Mouse (Mus musculus): Measurements from ENCODE around the gene Neurl1a. TPM values are rescaled to one million over a fixed set of nuclear protein-coding genes. Genes with fewer than 3 reads are reported as not detected.

Gene Neurl1a
- polyA plus RNA-seq, 1 experiment from 2014 or later: 8.0 TPM

DNA sequence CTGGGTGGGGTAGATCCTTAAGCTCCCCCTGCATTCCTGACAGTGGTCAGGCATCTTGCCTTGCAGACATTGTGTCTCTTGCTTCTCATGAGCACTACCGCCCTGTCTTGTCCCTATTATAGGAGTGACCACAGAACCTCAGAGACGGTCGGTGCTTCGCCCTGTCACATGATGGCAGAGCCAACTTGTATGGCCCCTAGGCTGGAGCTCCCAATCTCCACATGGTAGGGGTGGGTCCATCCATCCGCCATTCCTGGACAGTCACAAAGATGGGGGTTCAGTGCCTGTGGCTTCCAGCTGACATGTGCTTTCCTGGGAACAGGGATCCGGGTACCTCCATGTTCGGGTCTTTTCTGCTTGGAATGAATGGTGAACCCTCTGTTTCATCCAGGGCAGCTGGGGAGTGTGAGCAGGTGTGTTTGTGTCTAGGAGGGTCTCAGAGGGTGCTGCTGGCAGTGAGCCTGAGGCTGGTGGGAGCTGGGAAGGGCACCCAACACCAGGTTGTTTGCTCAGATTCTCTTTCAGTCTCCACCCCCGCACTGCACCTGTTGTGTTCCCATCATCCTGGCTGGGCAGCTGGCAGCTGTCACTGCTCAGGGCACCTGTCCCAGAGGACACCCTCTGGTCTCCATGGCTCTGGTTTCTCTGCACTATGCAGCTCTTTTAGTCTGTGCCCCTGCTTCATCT is 43.7 kb downstream of the Neurl1a start:
- no peak for TF ChIP-seq CTCF (IDR thresholded peaks at IDR 0.05; ENCODE audit: low read depth)
- ATAC-seq (ENCODE audit: insufficient read depth): no peak
- Histone ChIP-seq H3K27me3 (ENCODE audit: insufficient read depth, low read length) (no peaks in the 10 kb centered on the region), H3K4me1 (ENCODE audit: insufficient read depth) (peaks cover 4% of the 10 kb centered on the region; the same call in 1 of the 2 replicates), H3K4me3 (ENCODE audit: low read depth, low read length) (no peak overlapping the region), H3K9me3 (ENCODE audit: low read depth, low read length) (no peaks in the 10 kb centered on the region), H3K36me3 (ENCODE audit: insufficient read depth) (no peaks in the 10 kb centered on the region), H3K4me2 (no peak overlapping the region), H3K27ac (ENCODE audit: low read depth) (no peak overlapping the region), H3K9ac (no peak overlapping the region)
- no peak for DNase-seq
- 83% methylated on average over 8 of the region's 8 CpGs for WGBS

DNA sequence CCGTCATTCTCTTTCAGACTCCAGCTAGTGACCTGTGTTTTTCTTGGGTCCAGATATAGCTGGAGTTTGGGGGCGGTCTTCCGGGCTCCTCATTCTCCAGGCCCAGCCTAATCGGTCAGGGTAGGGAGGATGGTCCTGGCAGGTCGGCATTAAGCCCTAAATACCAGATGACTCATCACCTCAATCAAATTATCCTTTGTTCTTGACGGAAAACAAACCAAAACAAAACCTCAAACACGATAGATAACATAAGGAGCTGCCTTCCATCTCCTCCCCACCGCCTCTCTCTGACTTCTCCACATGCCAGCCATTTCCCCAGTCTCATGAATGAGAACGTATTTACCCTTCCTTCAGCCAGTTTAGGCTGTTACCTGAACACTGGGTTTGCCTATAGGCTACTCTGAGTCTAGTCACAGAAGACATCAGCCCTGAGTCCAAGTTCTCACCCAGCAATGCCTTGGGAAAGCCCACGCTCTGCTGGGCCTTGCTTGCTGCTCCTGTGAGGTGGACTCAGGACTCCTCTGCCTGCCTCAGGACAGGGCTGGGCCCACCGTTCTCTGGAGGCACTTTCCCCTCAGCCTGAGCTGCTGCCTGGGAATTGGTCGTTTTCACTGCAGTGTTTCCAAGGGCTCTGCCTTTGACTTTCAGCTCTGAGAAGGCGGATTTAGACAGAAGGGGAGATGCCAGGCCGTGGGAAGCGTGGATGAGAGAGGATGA is 44.4 kb downstream of the Neurl1a start:
- TF ChIP-seq CTCF (IDR thresholded peaks at IDR 0.05; ENCODE audit: low read depth): no peak
- DNase-seq: no peak
- Histone ChIP-seq H3K36me3 (ENCODE audit: insufficient read depth) (no peaks in the 10 kb centered on the region), H3K9ac (no peak overlapping the region), H3K27ac (ENCODE audit: low read depth) (no peak overlapping the region), H3K4me3 (ENCODE audit: low read depth, low read length) (no peak overlapping the region), H3K27me3 (ENCODE audit: insufficient read depth, low read length) (no peaks in the 10 kb centered on the region), H3K4me1 (ENCODE audit: insufficient read depth) (peaks cover 4% of the 10 kb centered on the region), H3K4me2 (no peak overlapping the region), H3K9me3 (ENCODE audit: low read depth, low read length) (no peaks in the 10 kb centered on the region)
- 44% methylated on average over 15 of the region's 15 CpGs for WGBS
- ATAC-seq (ENCODE audit: insufficient read depth): no peak

DNA sequence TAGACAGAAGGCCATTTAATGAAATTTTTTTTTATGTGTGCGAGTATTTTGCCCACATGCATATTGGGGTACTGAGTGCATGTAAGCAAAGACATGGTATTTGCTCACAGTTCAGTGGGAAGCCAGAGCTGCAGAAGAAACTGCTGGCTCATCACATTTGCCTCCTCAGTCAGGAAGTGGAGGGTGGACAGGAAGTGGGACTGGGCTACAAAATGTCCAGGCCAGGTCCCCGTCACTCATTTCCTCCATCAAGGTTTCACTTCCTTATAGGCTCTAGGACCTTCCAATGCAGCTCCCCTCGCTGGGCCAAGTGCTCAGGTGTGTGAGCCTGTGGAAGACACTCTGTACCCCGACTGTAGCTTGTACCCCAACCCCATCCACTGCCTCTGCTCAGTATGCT is 46.1 kb downstream of the Neurl1a start:
- Histone ChIP-seq H3K27me3 (ENCODE audit: insufficient read depth, low read length) (no peaks in the 10 kb centered on the region), H3K4me3 (ENCODE audit: low read depth, low read length) (no peak overlapping the region), H3K36me3 (ENCODE audit: insufficient read depth) (no peaks in the 10 kb centered on the region), H3K9ac (no peak overlapping the region), H3K27ac (ENCODE audit: low read depth) (no peak overlapping the region), H3K4me1 (ENCODE audit: insufficient read depth) (peaks cover 6% of the 10 kb centered on the region; the same call in 1 of the 2 replicates), H3K4me2 (no peak overlapping the region), H3K9me3 (ENCODE audit: low read depth, low read length) (no peaks in the 10 kb centered on the region)
- TF ChIP-seq CTCF (IDR thresholded peaks at IDR 0.05; ENCODE audit: low read depth): no peak
- ATAC-seq (ENCODE audit: insufficient read depth) (no peak), DNase-seq (peak; percentile 39)
- 74% methylated on average over 4 of the region's 4 CpGs for WGBS

DNA sequence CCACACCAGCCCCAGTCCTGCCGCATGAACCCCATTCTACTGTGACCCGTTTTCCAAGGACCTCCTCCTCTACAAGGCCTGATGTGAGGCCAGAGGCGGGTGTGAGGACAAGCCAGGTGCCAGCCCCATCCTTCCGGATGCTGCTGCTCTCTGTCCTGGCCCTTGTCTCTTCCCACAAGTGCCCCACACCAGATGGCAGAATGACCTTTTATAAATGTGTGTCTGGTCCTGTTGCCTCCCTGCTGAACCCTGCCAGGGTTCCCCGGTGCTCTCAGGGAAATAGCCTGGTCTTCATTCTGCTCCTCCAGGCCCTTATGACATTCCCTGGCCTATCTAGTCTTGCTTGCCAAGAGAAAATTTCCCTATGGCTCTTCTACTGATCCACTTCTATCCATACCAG is 47.2 kb downstream of the Neurl1a start:
- no peak for ATAC-seq (ENCODE audit: insufficient read depth)
- Histone ChIP-seq H3K4me1 (ENCODE audit: insufficient read depth) (peaks cover 6% of the 10 kb centered on the region; the same call in 1 of the 2 replicates), H3K9ac (no peak overlapping the region), H3K9me3 (ENCODE audit: low read depth, low read length) (no peaks in the 10 kb centered on the region), H3K36me3 (ENCODE audit: insufficient read depth) (no peaks in the 10 kb centered on the region), H3K27ac (ENCODE audit: low read depth) (no peak overlapping the region), H3K4me2 (no peak overlapping the region), H3K27me3 (ENCODE audit: insufficient read depth, low read length) (no peaks in the 10 kb centered on the region), H3K4me3 (ENCODE audit: low read depth, low read length) (no peak overlapping the region)
- WGBS: 83% methylated on average over 5 of the region's 5 CpGs
- no peak for DNase-seq
- TF ChIP-seq CTCF (IDR thresholded peaks at IDR 0.05; ENCODE audit: low read depth): no peak

DNA sequence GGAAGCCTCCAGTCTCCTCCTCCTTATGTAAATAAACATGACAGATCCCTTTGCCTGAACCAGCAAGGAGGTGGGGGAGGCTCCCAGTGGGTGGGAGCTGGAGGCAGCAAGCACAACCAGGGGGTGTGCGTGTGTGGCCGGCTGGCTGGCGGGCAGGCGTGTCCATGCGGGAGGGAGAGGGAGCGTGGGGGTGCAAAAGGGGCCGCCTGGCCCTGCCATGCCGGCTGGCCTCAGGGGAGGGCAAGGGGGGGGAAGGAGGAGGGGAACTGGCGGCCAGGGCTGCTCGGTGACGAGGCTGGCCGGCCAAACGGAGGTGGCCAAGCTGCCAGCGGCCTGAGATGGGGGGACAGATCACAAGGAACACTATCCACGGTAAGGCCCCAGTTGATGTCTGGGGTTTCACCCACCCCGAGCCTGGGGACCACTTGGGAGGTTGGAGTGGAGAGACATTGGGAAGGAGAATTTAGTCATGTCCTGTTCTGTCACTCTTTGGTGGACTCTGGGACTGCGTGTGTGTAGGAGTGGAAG is 50.2 kb downstream of the Neurl1a start:
- no peak for TF ChIP-seq CTCF (IDR thresholded peaks at IDR 0.05; ENCODE audit: low read depth)
- Histone ChIP-seq H3K9me3 (ENCODE audit: low read depth, low read length) (no peaks in the 10 kb centered on the region), H3K4me3 (ENCODE audit: low read depth, low read length) (peak overlapping the region; percentile 30), H3K27ac (ENCODE audit: low read depth) (peak overlapping the region; percentile 54; the same call in 1 of the 2 replicates), H3K27me3 (ENCODE audit: insufficient read depth, low read length) (no peaks in the 10 kb centered on the region), H3K36me3 (ENCODE audit: insufficient read depth) (no peaks in the 10 kb centered on the region), H3K9ac (peak overlapping the region; percentile 30), H3K4me1 (ENCODE audit: insufficient read depth) (peaks cover 6% of the 10 kb centered on the region; the same call in 1 of the 2 replicates), H3K4me2 (peak overlapping the region; percentile 64)
- WGBS: 2% methylated on average over 16 of the region's 17 CpGs
- peak; percentile 84 for DNase-seq
- peak; percentile 94 for ATAC-seq (ENCODE audit: insufficient read depth)

DNA sequence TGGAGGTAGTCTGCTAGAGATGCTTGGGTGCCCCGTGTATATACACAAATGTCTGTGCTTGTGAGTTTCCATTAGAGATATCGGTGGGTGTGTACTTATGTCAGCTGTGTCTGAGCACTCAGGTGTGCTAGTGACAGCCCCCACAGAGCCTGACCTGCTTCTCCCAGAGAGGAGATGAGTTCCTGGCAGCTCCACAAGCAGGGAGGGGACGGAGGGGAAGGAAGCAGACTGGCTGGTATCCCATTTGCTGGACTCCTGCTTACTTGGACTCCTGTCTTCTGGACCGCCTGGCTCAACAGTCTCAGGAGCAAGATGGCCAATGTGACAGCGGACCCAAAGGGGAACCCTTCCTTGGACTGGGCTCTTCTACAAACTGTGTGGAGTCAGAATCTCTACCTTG is 50.8 kb downstream of the Neurl1a start:
- H3K4me2 ChIP-seq: peak overlapping the region; percentile 64
- no peak for TF ChIP-seq CTCF (IDR thresholded peaks at IDR 0.05; ENCODE audit: low read depth)
- WGBS: 57% methylated on average over 5 of the region's 5 CpGs
- no peak overlapping the region for H3K27ac ChIP-seq (ENCODE audit: low read depth)
- ATAC-seq (ENCODE audit: insufficient read depth) (no peak), DNase-seq (no peak)
- no peaks in the 10 kb centered on the region for H3K9me3 ChIP-seq (ENCODE audit: low read depth, low read length)
- peak overlapping the region; percentile 30; the same call in 1 of the 2 replicates for H3K9ac ChIP-seq
- H3K36me3 ChIP-seq (ENCODE audit: insufficient read depth): no peaks in the 10 kb centered on the region
- H3K4me3 ChIP-seq (ENCODE audit: low read depth, low read length): no peak overlapping the region
- peaks cover 6% of the 10 kb centered on the region; the same call in 1 of the 2 replicates for H3K4me1 ChIP-seq (ENCODE audit: insufficient read depth)
- no peaks in the 10 kb centered on the region for H3K27me3 ChIP-seq (ENCODE audit: insufficient read depth, low read length)

DNA sequence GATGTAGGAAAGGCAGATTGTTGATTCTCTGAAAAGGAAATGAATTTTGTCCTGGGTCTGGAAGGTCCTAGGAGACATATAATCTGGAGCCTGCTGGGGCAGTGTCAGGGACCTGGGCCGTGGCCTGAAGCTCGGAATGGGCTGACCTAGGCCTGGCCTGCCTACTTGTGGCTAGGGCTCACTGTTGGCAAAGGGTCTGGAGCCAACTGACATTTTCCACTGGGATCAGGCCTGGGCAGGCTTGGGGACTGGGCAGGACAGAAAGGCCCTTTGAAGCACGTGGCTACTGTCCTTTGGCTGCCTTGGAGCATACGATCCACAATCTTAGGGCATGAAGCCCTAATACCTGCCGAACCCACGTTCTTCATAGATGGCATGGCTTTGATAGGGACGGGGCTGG is 51.5 kb downstream of the Neurl1a start:
- 86% methylated on average over 7 of the region's 7 CpGs for WGBS
- Histone ChIP-seq H3K27ac (ENCODE audit: low read depth) (no peak overlapping the region), H3K36me3 (ENCODE audit: insufficient read depth) (no peaks in the 10 kb centered on the region), H3K4me2 (no peak overlapping the region; the same call in 1 of the 2 replicates), H3K27me3 (ENCODE audit: insufficient read depth, low read length) (no peaks in the 10 kb centered on the region), H3K4me1 (ENCODE audit: insufficient read depth) (peaks cover 6% of the 10 kb centered on the region; the same call in 1 of the 2 replicates), H3K9ac (no peak overlapping the region), H3K9me3 (ENCODE audit: low read depth, low read length) (no peaks in the 10 kb centered on the region), H3K4me3 (ENCODE audit: low read depth, low read length) (no peak overlapping the region)
- DNase-seq (no peak), ATAC-seq (ENCODE audit: insufficient read depth) (no peak)
- TF ChIP-seq CTCF (IDR thresholded peaks at IDR 0.05; ENCODE audit: low read depth): no peak

Data from lung, embryonic 14.5 days (tissue).